Mouse (Mus musculus) embryo, embryonic 11 days (tissue): ENCODE measurements at regions not wholly inside any gene's neighbourhood (a gene's known extent, or its start where the extent isn't known, plus 50 kb on each side); places are given as distances from the start of the nearest gene placed in this dataset.
A peak's percentile ranks its signal among the peaks of the same experiment; 100 is the strongest.
"Not testable (repeated sequence)": the region's sequence is repeated elsewhere in the genome, so short reads cannot be mapped to it uniquely, and the experiment has no call there.

Source experiments
- DNase-seq: peaks from one replicate; pipeline ENCODE4 v3.0.0-alpha.2; 2015

- no peak for DNase-seq
These were observed 50.7 kb downstream of the H2al2a start for GRCm38 (mm10) chr2:17946047-17946446.

GRCm38 (mm10) chr2:17945369-17945915 lies 51.3 kb downstream of the H2al2a start:
- no peak for DNase-seq

DNA sequence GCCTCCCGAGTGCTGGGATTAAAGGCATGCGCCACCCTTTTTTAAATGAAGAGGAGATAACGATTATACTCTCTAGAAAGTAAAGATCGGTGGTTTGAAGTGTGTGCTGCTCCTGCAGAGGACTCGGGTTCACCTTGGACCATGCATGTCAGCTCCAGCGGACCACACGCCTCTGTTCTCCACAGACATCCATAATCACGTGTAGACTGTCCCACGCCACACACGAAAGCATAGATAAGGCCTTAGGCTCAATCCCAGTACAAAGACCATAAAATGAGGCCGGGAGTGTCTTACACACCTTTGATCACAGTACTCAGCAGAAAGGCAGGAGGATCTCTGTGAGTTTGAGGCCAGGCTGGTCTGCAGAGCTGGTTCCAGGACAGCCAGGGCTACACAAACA lies 53.3 kb downstream of the H2al2a start:
- DNase-seq, result no peak

GRCm38 (mm10) chr2:17942528-17943387 lies 54.0 kb downstream of the H2al2a start:
- peak; percentile 35 for DNase-seq

DNA sequence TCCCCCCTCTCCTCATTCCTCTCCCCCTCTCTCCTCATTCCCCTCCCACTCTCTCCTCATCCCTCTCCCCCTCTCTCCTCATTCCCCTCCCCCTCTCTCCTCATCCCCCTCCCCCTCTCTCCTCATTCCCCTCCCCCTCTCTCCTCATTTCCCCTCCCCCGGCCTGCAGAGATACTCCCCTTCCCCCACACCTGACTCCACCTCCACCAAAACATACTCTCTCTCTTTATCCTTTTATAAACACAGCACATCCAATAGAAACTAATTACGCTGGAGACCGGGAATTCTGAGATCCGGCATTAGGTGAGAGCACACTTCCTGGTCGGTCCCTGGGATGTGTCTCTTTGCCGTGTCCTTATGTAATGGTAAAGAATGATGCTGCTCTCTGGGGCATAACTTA lies 54.8 kb downstream of the H2al2a start:
- DNase-seq, result no peak

DNA sequence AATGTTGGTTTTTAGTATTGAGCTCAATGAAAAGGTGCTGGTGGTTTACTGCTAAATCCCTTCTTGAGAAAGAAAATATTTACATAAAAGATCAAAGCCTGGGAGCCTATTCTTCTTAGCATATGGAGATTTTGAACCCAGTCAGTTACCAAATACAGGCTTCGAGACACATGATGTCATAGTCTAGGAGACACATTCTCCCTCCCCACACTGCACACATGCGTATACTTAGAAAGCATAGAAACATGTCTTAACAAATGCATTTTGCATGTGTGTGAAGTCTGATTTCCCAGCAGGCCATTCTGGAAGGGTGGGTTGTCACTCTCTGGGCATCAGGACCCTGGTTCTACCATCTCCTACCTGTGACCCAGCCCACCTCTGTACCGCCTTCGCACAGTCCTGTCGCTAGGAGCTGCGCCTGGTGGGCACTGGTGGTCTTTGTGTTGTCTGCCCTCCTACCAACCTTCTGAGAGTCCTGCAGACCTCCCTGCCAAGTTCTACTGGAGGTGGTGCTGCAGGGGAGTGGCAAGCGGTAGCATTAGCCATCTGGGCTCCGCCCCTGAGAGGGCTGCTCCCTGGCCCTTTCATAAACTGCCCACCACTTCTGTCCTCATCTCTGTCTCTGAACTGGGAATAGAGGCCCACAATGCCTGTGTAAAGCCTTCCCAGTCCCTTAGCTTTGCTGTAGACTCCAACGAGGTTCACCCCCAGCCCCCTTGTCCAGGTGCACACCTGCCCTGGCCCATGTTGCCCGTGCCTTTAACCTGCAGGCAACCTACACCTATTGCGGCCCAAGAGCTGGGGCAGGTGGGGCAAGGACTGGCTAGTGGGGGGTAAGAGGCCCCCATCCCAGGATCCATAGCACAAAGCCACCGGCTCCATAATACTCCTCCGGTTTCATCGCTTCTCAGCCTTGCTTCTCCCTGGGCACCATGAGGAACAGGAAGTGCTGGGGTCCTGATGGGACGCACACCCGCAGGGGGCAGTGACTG lies 56.6 kb downstream of the H2al2a start:
- DNase-seq, result not testable (repeated sequence)

DNA sequence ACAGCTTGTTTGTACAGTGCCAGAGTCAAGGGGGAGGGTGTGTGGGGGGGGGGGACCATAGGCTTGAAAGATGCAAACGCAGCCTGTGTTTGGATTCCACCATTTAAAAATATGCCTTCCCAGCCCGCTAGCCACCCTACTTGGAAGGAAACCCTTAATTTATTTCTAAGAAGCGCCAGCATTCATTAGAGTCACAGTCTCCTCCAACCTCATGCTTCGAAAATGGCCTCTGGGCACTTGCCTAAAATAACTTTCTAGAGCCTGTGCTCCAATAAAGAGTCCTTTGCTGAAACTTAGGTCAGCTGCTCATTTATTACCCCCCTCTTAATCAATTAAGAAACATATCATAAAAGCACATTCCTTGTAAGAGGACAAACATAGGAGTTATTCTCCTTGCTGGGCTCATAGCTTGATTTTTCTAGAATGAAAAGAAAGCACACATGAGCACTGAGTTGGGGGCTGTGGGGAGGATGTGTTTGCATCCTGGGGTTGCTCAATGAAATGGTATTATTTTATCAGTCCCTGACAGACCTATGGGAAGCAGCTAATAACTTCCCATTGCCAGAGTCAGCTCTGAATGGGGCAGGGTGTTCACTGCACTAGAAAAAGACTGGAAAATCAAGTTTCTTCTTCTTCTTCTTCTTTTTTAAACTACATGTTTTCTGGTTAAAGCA lies 57.4 kb downstream of the H2al2a start:
- DNase-seq, result no peak

GRCm38 (mm10) chr2:17936527-17937139 lies 60.1 kb downstream of the H2al2a start:
- DNase-seq, result no peak

DNA sequence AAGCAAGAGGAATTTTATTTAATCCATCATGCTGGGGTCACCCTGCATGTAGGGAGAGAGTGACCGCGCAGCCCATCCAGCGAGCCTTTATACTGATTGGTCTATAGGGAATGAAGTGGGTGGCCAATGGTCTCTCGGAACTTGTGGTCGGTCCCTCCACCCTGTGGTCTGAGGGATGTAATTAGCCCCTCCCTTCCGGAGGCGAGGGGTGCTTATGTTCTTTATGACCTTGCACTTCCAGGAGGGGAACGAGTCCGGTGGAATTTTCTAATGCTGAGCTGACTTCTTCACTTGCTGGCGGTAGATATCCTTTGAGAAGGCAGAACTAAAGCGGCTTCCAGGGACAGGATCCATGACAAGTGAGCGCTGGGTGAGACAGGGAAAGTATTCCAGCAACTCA lies 60.8 kb downstream of the H2al2a start:
- no peak for DNase-seq

DNA sequence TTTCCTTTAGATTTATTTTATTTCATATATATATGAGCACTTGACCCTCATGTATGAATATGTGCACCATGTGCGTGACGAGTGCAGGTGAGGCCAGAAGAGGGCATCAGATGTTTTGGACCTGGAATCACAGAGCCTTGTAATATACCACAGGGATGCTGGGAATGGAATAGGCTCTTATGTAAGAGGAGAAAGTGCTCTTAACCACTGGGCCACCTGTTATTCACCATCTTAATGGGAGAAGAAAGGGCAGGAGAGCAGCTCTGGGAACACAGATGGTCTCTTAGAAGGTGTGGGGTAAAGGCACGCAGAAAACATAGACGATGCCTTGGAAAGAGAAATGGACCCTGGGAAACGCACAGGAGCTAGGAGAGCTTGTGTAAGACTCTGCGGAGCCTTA lies 61.3 kb downstream of the H2al2a start:
- no peak for DNase-seq

GRCm38 (mm10) chr2:17934610-17935009 lies 62.1 kb downstream of the H2al2a start:
- DNase-seq, result no peak

GRCm38 (mm10) chr2:17932932-17933790 lies 63.6 kb downstream of the H2al2a start:
- peak; percentile 63 for DNase-seq

GRCm38 (mm10) chr2:17932426-17932931 lies 64.3 kb downstream of the H2al2a start:
- DNase-seq, result peak; percentile 63

DNA sequence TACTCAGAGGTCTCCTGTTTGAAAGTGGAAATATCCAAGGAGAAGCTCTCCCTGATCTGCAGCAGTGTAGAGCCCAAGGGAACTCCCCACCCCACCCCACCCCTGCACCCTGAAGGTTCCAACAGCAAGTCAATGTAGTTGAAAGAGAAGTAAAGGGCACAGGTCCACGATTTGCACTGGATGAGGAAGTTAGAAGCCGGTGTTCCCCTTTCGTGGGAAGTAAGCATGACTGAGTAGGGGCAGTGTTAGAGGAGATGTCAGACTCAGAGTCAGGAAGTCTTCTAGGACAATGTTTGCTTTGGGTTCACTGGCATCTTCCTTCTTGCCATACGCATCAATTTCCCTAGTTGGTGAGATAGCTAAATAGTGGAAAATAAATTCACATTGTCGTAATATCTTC lies 64.9 kb downstream of the H2al2a start:
- no peak for DNase-seq

DNA sequence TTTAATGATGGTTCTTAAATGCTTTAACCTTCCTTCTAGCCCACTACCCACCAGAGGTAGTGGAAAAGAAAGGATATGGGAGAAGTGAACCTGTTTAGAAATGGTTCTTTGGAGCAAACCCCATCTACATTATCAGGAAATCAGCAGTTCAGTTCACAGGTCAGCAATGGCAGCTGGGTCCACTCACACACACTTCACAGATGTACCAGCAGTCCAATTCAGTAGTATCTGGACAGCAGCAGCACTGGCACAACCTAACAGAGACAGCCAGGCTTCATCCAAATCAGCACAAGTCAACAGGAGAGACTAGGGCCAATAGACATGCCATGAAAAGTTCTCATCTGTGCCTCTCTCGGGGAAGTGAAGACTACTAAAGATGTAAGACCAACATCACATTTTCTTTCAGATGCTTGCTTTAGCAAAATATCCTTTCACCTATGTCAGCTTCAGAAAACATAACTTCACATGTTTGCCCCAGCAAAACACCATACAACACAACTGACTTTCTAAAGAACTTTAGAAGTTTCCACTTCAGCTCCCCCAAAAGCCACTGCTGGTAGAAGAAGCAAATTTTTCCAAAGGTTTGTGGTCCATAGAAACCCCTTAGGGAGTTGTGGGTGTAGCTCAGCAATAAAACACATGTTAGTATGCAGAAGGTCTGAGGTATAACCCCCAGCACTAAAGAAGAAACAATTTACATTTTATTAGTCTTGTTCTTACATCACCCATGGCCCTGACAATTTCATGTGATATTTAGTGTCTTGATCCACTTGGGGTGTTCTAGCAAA lies 77.7 kb downstream of the H2al2a start:
- no peak for DNase-seq

- no peak for DNase-seq
These were observed 79.4 kb downstream of the H2al2a start for GRCm38 (mm10) chr2:17917238-17917946.

DNA sequence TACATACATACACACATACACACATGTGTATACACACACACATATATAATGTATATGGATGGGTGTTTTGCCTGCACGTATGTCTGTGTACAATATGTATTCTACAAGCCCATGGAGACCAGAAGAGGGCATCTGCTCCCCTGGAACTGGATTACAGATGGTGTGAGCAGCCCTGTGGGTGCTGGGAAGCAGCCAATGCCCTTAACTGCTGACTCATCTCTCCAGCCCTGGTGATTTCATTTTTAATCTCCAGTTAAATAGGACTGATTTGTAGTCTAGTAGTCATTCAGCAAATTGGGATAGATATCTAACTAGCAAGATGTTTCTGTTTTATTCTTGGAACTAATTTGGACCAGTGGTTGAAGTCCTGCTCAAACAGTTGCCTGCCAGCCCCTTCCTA lies 94.1 kb downstream of the H2al2a start:
- no peak for DNase-seq

GRCm38 (mm10) chr2:17900202-17900601 lies 96.6 kb downstream of the H2al2a start:
- DNase-seq, result no peak

GRCm38 (mm10) chr2:17898780-17899179 lies 98.0 kb downstream of the H2al2a start:
- no peak for DNase-seq

GRCm38 (mm10) chr2:17896036-17896435 lies 100.7 kb downstream of the H2al2a start:
- DNase-seq, result no peak
